Mouse (Mus musculus) embryonic facial prominence, embryonic 11.5 days (tissue): ENCODE measurements around the gene Ager. TPM values are rescaled to one million over a fixed set of nuclear protein-coding genes. Genes with fewer than 3 reads are reported as not detected.

Experiments used
- ATAC-seq: fragments of 200-750 bp; cut with Nextera tagmentation; replicated peaks from 2 replicates; pipeline ENCODE4 v1.8.0; 2017; ENCODE audit warnings: low read depth; ENCODE audit not compliant: insufficient number of reproducible peaks, low FRiP score, low TSS enrichment
- DNase-seq: peaks from one replicate; pipeline ENCODE4 v3.0.0-alpha.2; 2015; ENCODE audit warnings: low spot score
- H3K27ac ChIP-seq: fragments of 300-500 bp; sonication (generic); replicated peaks from 2 replicates; pipeline ENCODE4 v1.5.1; 2014; ENCODE audit warnings: mild to moderate bottlenecking, low read depth, low read length, control low read depth
- H3K27me3 ChIP-seq: fragments of 300-500 bp; sonication (generic); 2 replicates; pipeline ENCODE4 v1.6.1; 2014; ENCODE audit warnings: mild to moderate bottlenecking, low read length, moderate library complexity, mixed read lengths; ENCODE audit not compliant: control insufficient read depth, insufficient read depth
- H3K36me3 ChIP-seq: fragments of 300-500 bp; sonication (generic); replicated peaks from 2 replicates; pipeline ENCODE4 v1.6.1; 2014; ENCODE audit warnings: low read depth, mild to moderate bottlenecking, low read length, moderate library complexity, mixed read lengths; ENCODE audit not compliant: control insufficient read depth, insufficient read depth
- H3K4me1 ChIP-seq: fragments of 300-500 bp; sonication (generic); 2 replicates; pipeline ENCODE4 v1.6.1; 2014; ENCODE audit warnings: low read length, mixed read lengths; ENCODE audit not compliant: control insufficient read depth, insufficient read depth
- H3K4me2 ChIP-seq: fragments of 300-500 bp; sonication (generic); 2 replicates; pipeline ENCODE4 v1.6.1; 2014; ENCODE audit warnings: low read depth, mild to moderate bottlenecking, control low read depth, low read length, moderate library complexity
- H3K4me3 ChIP-seq: fragments of 300-500 bp; sonication (generic); 2 replicates; pipeline ENCODE4 v1.5.1; 2014; ENCODE audit warnings: low read depth, low read length, control low read depth
- H3K9ac ChIP-seq: fragments of 300-500 bp; sonication (generic); replicated peaks from 2 replicates; pipeline ENCODE4 v1.6.1; 2014; ENCODE audit warnings: mild to moderate bottlenecking, control low read depth, low read length
- H3K9me3 ChIP-seq: fragments of 300-500 bp; sonication (generic); replicated peaks from 2 replicates; pipeline ENCODE4 v1.6.1; 2016; ENCODE audit warnings: mild to moderate bottlenecking, low read length, inconsistent platforms, mixed read lengths; ENCODE audit not compliant: control insufficient read depth
- WGBS: fragments of 180-500 bp; shearing (Covaris S2); extraction: QIAGEN DNeasy Blood & Tissue Kit; methylation state at CpG from one replicate; pipeline ENCODE4 v1.1.7; 2014; 5-methylcytosine and 5-hydroxymethylcytosine counted together
- polyA plus RNA-seq: library from polyadenylated mRNA; unstranded; fragments of >200 nt; fragmentation: Nextera tagmentation; extraction: Ambion mirVana; gene quantifications from 2 replicates; pipeline ENCODE4 v1.2.1, GENCODE M21; 2014

The Ager gene
- polyA plus RNA-seq, 1 experiment from 2014 or later = 1.2 TPM

DNA sequence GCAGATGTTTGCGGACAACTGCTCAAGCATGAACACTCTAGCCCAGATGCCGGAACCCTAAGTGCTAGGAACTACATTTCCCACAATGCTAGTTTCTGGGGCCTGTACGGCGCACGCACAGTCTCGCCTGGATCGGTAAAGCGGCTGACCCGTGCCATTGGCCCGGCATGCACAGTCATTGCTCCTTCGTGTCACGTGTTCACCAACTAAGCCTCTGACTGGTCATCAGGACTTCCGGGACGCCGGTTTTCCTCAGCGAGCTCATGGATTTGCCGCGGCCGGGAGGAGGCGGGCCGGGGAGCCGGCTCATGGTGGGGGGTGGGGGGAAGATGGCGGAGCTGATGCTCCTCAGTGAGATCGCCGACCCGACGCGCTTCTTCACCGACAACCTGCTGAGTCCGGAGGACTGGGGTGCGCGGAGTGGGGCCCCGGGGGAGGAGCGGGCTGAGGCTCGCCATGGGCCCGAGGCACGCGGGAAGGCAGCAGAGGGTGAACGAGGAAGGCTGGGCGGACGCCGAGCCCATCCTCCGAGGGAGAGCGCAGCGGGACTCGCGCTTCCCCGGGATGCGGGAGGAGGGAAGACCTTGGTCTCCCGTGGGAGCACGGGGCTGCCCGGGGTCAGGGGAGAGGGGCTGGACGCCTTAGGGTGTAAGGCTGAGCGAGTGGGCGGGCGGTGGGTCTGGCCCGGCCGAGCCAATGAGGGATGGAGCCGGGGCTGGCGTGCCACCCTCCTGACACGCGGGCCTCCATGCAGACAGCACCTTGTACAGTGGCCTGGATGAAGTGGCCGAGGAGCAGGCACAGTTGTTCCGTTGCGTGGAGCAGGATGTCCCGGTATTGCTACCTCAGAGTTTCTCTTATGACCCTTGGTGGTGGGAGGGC lies 49.5 kb downstream of the Ager start, which contains the start of gene Atf6b:
TSS of gene Atf6b (plus strand) at position 241 of the 882 bp plus-strand sequence.
- Histone ChIP-seq H3K36me3 (peaks cover 7% of the 10 kb centered on the region), H3K27ac (0 out of 2 replicates have a peak within 1 kb of the TSS, but pooled peaks have one; percentile 63), H3K4me3 (peak within 1 kb of the TSS; percentile 97), H3K4me1 (peaks cover 5% of the 10 kb centered on the region; the same call in 1 of the 2 replicates), H3K27me3 (no peaks in the 10 kb centered on the region), H3K4me2 (peak within 1 kb of the TSS; percentile 83), H3K9me3 (no peaks in the 10 kb centered on the region), H3K9ac (peak within 1 kb of the TSS; percentile 94)
- WGBS = 2% methylated on average over 62 of the region's 66 CpGs
- peak; percentile 98 for DNase-seq
- peak; percentile 95 for ATAC-seq

DNA sequence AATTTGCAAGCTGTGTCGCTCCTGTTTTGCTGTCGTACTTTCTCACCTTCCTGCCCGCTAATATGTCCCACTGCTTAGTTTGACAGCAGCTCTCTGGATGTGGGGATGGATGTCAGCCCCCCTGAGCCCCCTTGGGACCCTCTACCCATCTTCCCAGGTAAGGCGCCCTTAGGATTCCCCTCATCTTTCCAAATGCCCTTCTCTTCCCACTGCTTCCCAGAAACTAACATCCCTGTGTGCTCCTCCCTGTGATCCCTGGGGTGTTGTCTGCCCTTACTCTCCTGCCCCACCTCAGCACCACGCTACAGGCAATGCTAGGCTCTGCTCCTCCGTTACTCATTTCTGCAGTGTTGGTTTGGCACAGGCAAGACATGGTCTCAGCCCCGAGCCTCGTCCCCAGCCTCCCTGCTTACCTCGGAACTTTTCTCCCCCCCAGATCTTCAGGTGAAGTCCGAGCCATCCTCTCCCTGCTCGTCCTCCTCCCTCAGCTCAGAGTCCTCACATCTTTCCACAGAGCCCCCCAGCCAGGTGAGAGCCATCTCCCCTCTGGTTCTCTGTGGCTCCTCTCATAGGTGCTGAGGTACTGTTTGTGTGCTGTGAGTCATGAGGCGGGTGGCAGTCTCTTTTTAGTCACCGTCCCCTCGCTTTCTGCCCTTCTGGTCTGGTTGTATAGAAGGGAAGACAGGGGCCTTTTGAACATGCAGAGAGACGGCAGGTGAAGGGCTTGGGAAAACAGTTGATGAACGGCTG lies 50.7 kb downstream of the Ager start:
- peak overlapping the region; percentile 83 for H3K4me2 ChIP-seq
- H3K4me1 ChIP-seq = peaks cover 5% of the 10 kb centered on the region; the same call in 1 of the 2 replicates
- peak overlapping the region; percentile 94; the same call in 1 of the 2 replicates for H3K9ac ChIP-seq
- no peak for ATAC-seq
- no peak overlapping the region for H3K27ac ChIP-seq
- peak overlapping the region; percentile 97 for H3K4me3 ChIP-seq
- no peak for DNase-seq
- H3K36me3 ChIP-seq = peaks cover 10% of the 10 kb centered on the region
- WGBS = 79% methylated on average over 16 of the region's 16 CpGs
- no peaks in the 10 kb centered on the region for H3K9me3 ChIP-seq
- no peaks in the 10 kb centered on the region for H3K27me3 ChIP-seq

DNA sequence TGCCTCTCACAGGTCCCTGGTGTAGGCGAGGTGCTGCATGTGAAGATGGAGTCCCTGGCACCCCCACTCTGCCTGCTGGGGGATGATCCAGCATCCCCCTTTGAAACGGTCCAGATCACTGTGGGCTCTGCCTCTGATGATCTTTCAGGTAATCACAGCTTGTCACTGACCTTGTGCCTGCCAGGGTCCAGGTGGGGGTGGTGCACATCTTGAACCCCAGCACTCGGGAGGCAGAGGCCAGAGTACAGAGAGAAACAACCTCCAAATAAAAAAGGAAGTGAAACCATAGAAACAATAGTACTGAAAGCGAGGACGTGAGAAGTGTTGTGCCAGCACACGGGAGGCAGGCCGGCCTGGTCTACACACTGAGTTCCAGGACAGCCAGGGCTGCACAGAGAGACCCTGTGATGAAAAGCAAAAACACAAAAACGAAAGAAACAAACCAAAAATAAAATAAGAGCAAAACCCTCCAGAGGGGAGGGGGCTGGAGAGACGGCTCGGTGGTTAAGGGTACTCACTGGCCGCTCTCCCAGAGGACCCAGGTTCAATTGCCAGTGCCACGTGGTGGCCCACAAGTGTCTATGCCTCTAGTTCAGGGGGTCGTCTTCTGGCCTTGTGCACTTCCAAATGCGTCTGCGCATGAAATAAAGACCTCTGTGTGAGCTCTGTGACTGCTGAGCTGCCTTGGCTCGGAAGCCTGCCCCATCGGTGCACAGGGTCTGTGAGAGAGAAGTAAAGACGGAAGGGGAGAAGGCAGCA lies 51.6 kb downstream of the Ager start:
- H3K4me2 ChIP-seq = no peak overlapping the region
- H3K36me3 ChIP-seq = peaks cover 10% of the 10 kb centered on the region
- no peaks in the 10 kb centered on the region for H3K9me3 ChIP-seq
- no peak overlapping the region for H3K9ac ChIP-seq
- H3K4me1 ChIP-seq = peaks cover 5% of the 10 kb centered on the region; the same call in 1 of the 2 replicates
- WGBS = 90% methylated on average over 18 of the region's 18 CpGs
- DNase-seq (no peak), ATAC-seq (no peak)
- H3K4me3 ChIP-seq = no peak overlapping the region
- H3K27me3 ChIP-seq = no peaks in the 10 kb centered on the region
- H3K27ac ChIP-seq = no peak overlapping the region

Other genes with a start within 250 kb of the Ager start
- 0.08 TPM in 1 of 2 replicates, not detected in the other for gene Btnl2, start 243.0 kb upstream of the Ager start, polyA plus RNA-seq
- not detected in 2 replicates for gene Btnl1, start 220.7 kb upstream of the Ager start, polyA plus RNA-seq
- gene BC051142, start 199.0 kb upstream of the Ager start, polyA plus RNA-seq = 0.39 and 0.72 TPM in 2 replicates
- not detected in 2 replicates for gene Btnl4, start 120.5 kb upstream of the Ager start, polyA plus RNA-seq
- gene Btnl6, start 80.5 kb upstream of the Ager start, polyA plus RNA-seq = not detected in 2 replicates
- 4.8 and 5.9 TPM in 2 replicates for gene Notch4, start 33.6 kb upstream of the Ager start, polyA plus RNA-seq
- gene Gpsm3, start 8.1 kb upstream of the Ager start, polyA plus RNA-seq = 5.5 and 6.0 TPM in 2 replicates
- 17.9 and 21.2 TPM in 2 replicates for gene Pbx2, start 6.6 kb upstream of the Ager start, polyA plus RNA-seq
- 117 and 118 TPM in 2 replicates for gene Rnf5, start 5.8 kb downstream of the Ager start, polyA plus RNA-seq
- 55.3 and 59.8 TPM in 2 replicates for gene Agpat1, start 6.4 kb downstream of the Ager start, polyA plus RNA-seq
- gene Egfl8, start 18.1 kb downstream of the Ager start, polyA plus RNA-seq = 3.1 and 4.4 TPM in 2 replicates
- gene Ppt2, start 30.6 kb downstream of the Ager start, polyA plus RNA-seq = 19.4 and 20.0 TPM in 2 replicates
- 0.10 and 0.11 TPM in 2 replicates for gene Prrt1, start 31.7 kb downstream of the Ager start, polyA plus RNA-seq
- 16.2 and 16.6 TPM in 2 replicates for gene Fkbpl, start 46.9 kb downstream of the Ager start, polyA plus RNA-seq
- 55.8 and 58.5 TPM in 2 replicates for gene Atf6b, start 49.3 kb downstream of the Ager start, polyA plus RNA-seq
- gene Tnxb, start 72.7 kb downstream of the Ager start, polyA plus RNA-seq = not detected in 2 replicates
- gene C4b, start 146.0 kb downstream of the Ager start, polyA plus RNA-seq = not detected in 2 replicates
- not detected in 2 replicates for gene Cyp21a1, start 206.7 kb downstream of the Ager start, polyA plus RNA-seq
- 14.4 and 18.4 TPM in 2 replicates for gene Stk19, start 239.1 kb downstream of the Ager start, polyA plus RNA-seq
- gene Dxo, start 239.2 kb downstream of the Ager start, polyA plus RNA-seq = 65.3 and 68.1 TPM in 2 replicates